Mouse (Mus musculus) erythroid progenitor cell, adult 5-6 weeks (primary cell): ENCODE measurements around the gene Tuba1c. TPM values are rescaled to one million over a fixed set of nuclear protein-coding genes. Genes with fewer than 3 reads are reported as not detected.

ENCODE experiments used
- ATAC-seq: replicated peaks from 2 replicates; pipeline ENCODE4 v1.8.0; 2016; ENCODE audit warnings: moderate number of reproducible peaks, mild to moderate bottlenecking, moderate TSS enrichment, inconsistent platforms; ENCODE audit not compliant: poor library complexity, low FRiP score, severe bottlenecking
- total RNA-seq, 2 experiments: library from RNA; stranded (forward) in 1 of 2; stranded (reverse) in 1 of 2; fragments of 150-400 nt in 1 of 2; fragments of 186-747, 209-891 nt in 1 of 2; gene quantifications; 2 replicates each; pipeline versions ENCODE4 v1.2.3 to v1.2.4; 2015 to 2017; ENCODE audit warnings: low replicate concordance in 2 of 2

Gene Tuba1c
- total RNA-seq, 2 experiments from 2014 or later: 271 to 637 TPM

- ATAC-seq: no peak
Measured at GRCm38 (mm10) chr15:99087253-99088075, 57.8 kb downstream of the Tuba1c start, which contains the start of gene C1ql4. Gene C1ql4 (minus strand): TSS chr15:99087817.

Other genes with a start within 250 kb of the Tuba1c start
- not detected in 2 replicates for gene Wnt1, start 240.0 kb upstream of the Tuba1c start, total RNA-seq (2015; ENCODE audit: low replicate concordance)
- gene Wnt1, start 240.0 kb upstream of the Tuba1c start, total RNA-seq (2017; ENCODE audit: low replicate concordance): not detected in 2 replicates
- gene Ddn, start 220.4 kb upstream of the Tuba1c start, total RNA-seq (2015; ENCODE audit: low replicate concordance): not detected in 2 replicates
- gene Ddn, start 220.4 kb upstream of the Tuba1c start, total RNA-seq (2017; ENCODE audit: low replicate concordance): not detected in 2 replicates
- gene Prkag1, start 198.4 kb upstream of the Tuba1c start, total RNA-seq (2015; ENCODE audit: low replicate concordance): 58.0 and 61.2 TPM in 2 replicates
- 73.0 and 87.4 TPM in 2 replicates for gene Prkag1, start 198.4 kb upstream of the Tuba1c start, total RNA-seq (2017; ENCODE audit: low replicate concordance)
- 29.2 and 52.4 TPM in 2 replicates for gene Kmt2d, start 158.7 kb upstream of the Tuba1c start, total RNA-seq (2015; ENCODE audit: low replicate concordance)
- 69.3 and 96.1 TPM in 2 replicates for gene Kmt2d, start 158.7 kb upstream of the Tuba1c start, total RNA-seq (2017; ENCODE audit: low replicate concordance)
- gene Rhebl1, start 135.4 kb upstream of the Tuba1c start, total RNA-seq (2015; ENCODE audit: low replicate concordance): 2.2 and 5.9 TPM in 2 replicates
- not detected in 2 replicates for gene Rhebl1, start 135.4 kb upstream of the Tuba1c start, total RNA-seq (2017; ENCODE audit: low replicate concordance)
- gene Dhh, start 131.4 kb upstream of the Tuba1c start, total RNA-seq (2015; ENCODE audit: low replicate concordance): not detected in 2 replicates
- gene Dhh, start 131.4 kb upstream of the Tuba1c start, total RNA-seq (2017; ENCODE audit: low replicate concordance): not detected in 2 replicates
- gene Lmbr1l, start 111.7 kb upstream of the Tuba1c start, total RNA-seq (2015; ENCODE audit: low replicate concordance): 7.9 and 15.1 TPM in 2 replicates
- 9.0 and 12.1 TPM in 2 replicates for gene Lmbr1l, start 111.7 kb upstream of the Tuba1c start, total RNA-seq (2017; ENCODE audit: low replicate concordance)
- gene Tuba1b, start 95.3 kb upstream of the Tuba1c start, total RNA-seq (2015; ENCODE audit: low replicate concordance): 2,503 and 2,754 TPM in 2 replicates
- gene Tuba1b, start 95.3 kb upstream of the Tuba1c start, total RNA-seq (2017; ENCODE audit: low replicate concordance): 632 and 670 TPM in 2 replicates
- gene Gm49450, start 76.3 kb upstream of the Tuba1c start, total RNA-seq (2015; ENCODE audit: low replicate concordance): not detected in 2 replicates
- not detected in 2 replicates for gene Gm49450, start 76.3 kb upstream of the Tuba1c start, total RNA-seq (2017; ENCODE audit: low replicate concordance)
- 6.5 and 38.1 TPM in 2 replicates for gene Tuba1a, start 76.2 kb upstream of the Tuba1c start, total RNA-seq (2015; ENCODE audit: low replicate concordance)
- gene Tuba1a, start 76.2 kb upstream of the Tuba1c start, total RNA-seq (2017; ENCODE audit: low replicate concordance): 5.9 and 9.6 TPM in 2 replicates
- gene Prph, start 25.3 kb downstream of the Tuba1c start, total RNA-seq (2015; ENCODE audit: low replicate concordance): not detected in 2 replicates
- gene Prph, start 25.3 kb downstream of the Tuba1c start, total RNA-seq (2017; ENCODE audit: low replicate concordance): not detected in 2 replicates
- 152 and 157 TPM in 2 replicates for gene Troap, start 44.7 kb downstream of the Tuba1c start, total RNA-seq (2015; ENCODE audit: low replicate concordance)
- gene Troap, start 44.7 kb downstream of the Tuba1c start, total RNA-seq (2017; ENCODE audit: low replicate concordance): 126 and 180 TPM in 2 replicates
- not detected in 2 replicates for gene C1ql4, start 57.9 kb downstream of the Tuba1c start, total RNA-seq (2015; ENCODE audit: low replicate concordance)
- not detected in 2 replicates for gene C1ql4, start 57.9 kb downstream of the Tuba1c start, total RNA-seq (2017; ENCODE audit: low replicate concordance)
- gene Dnajc22, start 63.3 kb downstream of the Tuba1c start, total RNA-seq (2015; ENCODE audit: low replicate concordance): not detected in 2 replicates
- gene Dnajc22, start 63.3 kb downstream of the Tuba1c start, total RNA-seq (2017; ENCODE audit: low replicate concordance): not detected in 2 replicates
- not detected in 2 replicates for gene Spats2, start 96.0 kb downstream of the Tuba1c start, total RNA-seq (2015; ENCODE audit: low replicate concordance)
- gene Spats2, start 96.0 kb downstream of the Tuba1c start, total RNA-seq (2017; ENCODE audit: low replicate concordance): 0.51 TPM in 1 of 2 replicates, not detected in the other
- not detected in 2 replicates for gene Kcnh3, start 195.0 kb downstream of the Tuba1c start, total RNA-seq (2015; ENCODE audit: low replicate concordance)
- gene Kcnh3, start 195.0 kb downstream of the Tuba1c start, total RNA-seq (2017; ENCODE audit: low replicate concordance): not detected in 2 replicates
- 18.4 and 26.4 TPM in 2 replicates for gene Mcrs1, start 222.1 kb downstream of the Tuba1c start, total RNA-seq (2015; ENCODE audit: low replicate concordance)
- 13.4 and 15.5 TPM in 2 replicates for gene Mcrs1, start 222.1 kb downstream of the Tuba1c start, total RNA-seq (2017; ENCODE audit: low replicate concordance)